Mouse (Mus musculus): ENCODE measurements around the gene Idi1. TPM values are rescaled to one million over a fixed set of nuclear protein-coding genes. Genes with fewer than 3 reads are reported as not detected.
"Not testable (repeated sequence)": the region's sequence is repeated elsewhere in the genome, so short reads cannot be mapped to it uniquely, and the experiment has no call there.

The Idi1 gene
- polyA plus RNA-seq (2015; fragmentation: Nextera tagmentation; extraction: Ambion mirVana): 76.7 and 77.2 TPM in 2 replicates

DNA sequence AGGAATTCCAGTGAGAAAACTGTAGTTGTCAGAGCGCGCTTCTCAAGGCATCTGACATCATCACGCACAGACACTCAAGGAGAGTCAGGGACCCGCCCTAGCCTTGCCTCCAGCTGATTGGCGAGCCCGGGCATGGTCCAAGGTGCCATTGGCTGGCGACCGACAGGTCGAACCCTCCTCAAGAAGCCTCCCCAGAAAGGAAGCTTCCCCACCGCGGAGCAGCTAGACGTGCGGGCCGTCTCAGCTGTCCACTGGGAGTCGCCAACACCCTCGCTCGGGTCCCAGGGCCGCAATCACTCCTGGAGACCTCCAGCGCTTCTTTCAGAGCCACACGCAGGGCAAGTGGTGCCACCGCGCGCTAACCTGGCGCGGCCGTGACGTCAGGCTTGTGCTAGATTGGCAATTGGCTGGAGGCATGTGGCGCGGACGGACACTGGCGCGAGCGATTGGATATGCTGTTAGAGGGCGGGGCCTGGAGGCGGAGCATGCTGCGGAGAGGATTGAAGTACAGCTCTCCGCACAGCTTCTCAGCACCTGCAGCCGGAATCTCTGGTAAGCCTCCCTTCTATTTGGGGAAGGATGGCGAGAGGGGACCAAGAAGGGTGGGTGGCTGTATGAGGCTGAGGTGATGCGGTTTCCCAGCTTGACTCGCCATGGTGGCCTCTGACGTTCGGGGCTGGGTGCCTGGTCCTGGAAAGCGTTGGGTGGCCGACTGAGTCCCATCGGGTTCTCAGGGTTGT is at the start of gene Idi1:
Gene Idi1, plus strand, starts transcription at position 57 of the 740 bp plus-strand sequence.
- peak within 1 kb of the TSS; percentile 69 for H3K4me2 ChIP-seq (replicated peaks; ENCODE audit: low read depth)
- H3K36me3 ChIP-seq (ENCODE audit: control insufficient read depth, insufficient read depth, low read length): no peaks in the 10 kb centered on the region
- H3K9me3 ChIP-seq (ENCODE audit: control insufficient read depth, low read length): no peaks in the 10 kb centered on the region
- H3K4me3 ChIP-seq (ENCODE audit: low read depth, low read length): peak within 1 kb of the TSS; percentile 78
- peak within 1 kb of the TSS; percentile 75 for H3K9ac ChIP-seq (ENCODE audit: low read length)
- peak; percentile 31; the same call in 1 of the 2 replicates for TF ChIP-seq CTCF (IDR thresholded peaks at IDR 0.05; ENCODE audit: low read depth)
- TF ChIP-seq EP300 (optimal IDR thresholded peaks at IDR 0.05): no peak
- DNase-seq (ENCODE audit: low spot score): peak; percentile 98
- no peaks in the 10 kb centered on the region for H3K4me1 ChIP-seq (replicated peaks; ENCODE audit: control insufficient read depth, insufficient read depth)
- ATAC-seq (ENCODE audit: low FRiP score, low TSS enrichment): peak; percentile 100
- no peaks in the 10 kb centered on the region for H3K27me3 ChIP-seq (ENCODE audit: control insufficient read depth, insufficient read depth, low read length)
- peak within 1 kb of the TSS; percentile 90 for H3K27ac ChIP-seq (replicated peaks)
- WGBS: under 1% methylated on average over 46 of the region's 46 CpGs

DNA sequence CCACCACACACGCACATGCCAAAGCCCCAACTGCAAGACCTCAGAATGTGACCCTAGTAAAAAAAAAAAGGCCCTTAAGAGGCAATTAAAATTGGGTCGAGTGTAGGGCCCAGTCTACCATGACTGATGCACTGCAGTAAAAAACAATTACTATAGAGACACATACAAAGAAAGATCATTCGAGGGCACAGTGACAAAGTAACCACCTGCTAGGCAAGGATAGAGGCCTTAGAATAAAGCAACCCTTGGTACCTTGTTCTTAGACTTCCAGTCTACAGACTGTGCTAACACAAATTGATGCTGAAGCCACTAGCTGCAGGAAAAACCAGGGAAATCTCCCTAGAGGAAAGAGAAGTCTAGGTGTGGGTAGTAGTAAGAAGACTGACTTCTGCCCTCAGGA is 46.9 kb upstream of the Idi1 start:
- Histone ChIP-seq H3K9me3 (ENCODE audit: control insufficient read depth, low read length) (no peaks in the 10 kb centered on the region), H3K4me1 (replicated peaks; ENCODE audit: control insufficient read depth, insufficient read depth) (no peaks in the 10 kb centered on the region), H3K9ac (ENCODE audit: low read length) (no peak overlapping the region), H3K36me3 (ENCODE audit: control insufficient read depth, insufficient read depth, low read length) (peaks cover 12% of the 10 kb centered on the region), H3K27me3 (ENCODE audit: control insufficient read depth, insufficient read depth, low read length) (no peaks in the 10 kb centered on the region), H3K4me3 (ENCODE audit: low read depth, low read length) (no peak overlapping the region), H3K4me2 (replicated peaks; ENCODE audit: low read depth) (no peak overlapping the region), H3K27ac (replicated peaks) (no peak overlapping the region)
- ATAC-seq (ENCODE audit: low FRiP score, low TSS enrichment) (no peak), DNase-seq (ENCODE audit: low spot score) (no peak)
- TF ChIP-seq EP300 (optimal IDR thresholded peaks at IDR 0.05) (no peak), CTCF (IDR thresholded peaks at IDR 0.05; ENCODE audit: low read depth) (no peak)
- 76% methylated on average over 3 of the region's 3 CpGs for WGBS

DNA sequence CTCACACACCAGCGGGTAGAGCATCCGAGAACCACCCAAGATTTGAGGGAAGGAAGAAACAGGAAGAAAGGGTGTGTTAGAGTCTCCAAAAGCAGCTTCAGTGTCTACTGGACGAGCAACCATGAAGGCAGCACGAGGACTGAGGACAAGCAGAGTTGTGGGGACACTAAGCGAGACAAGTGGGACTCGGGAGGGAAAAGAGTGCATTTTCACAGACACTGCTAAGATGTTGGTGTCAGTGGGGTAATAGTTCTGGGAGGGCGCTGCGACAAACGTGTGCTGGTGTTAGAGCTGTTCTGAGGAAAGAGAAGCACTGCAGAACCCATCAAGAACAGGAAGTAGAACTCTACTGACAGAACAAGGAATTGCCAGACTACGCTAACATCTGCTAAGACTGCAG is 46.2 kb upstream of the Idi1 start:
- DNase-seq (ENCODE audit: low spot score) (no peak), ATAC-seq (ENCODE audit: low FRiP score, low TSS enrichment) (no peak)
- no peaks in the 10 kb centered on the region for H3K27me3 ChIP-seq (ENCODE audit: control insufficient read depth, insufficient read depth, low read length)
- peaks cover 13% of the 10 kb centered on the region for H3K36me3 ChIP-seq (ENCODE audit: control insufficient read depth, insufficient read depth, low read length)
- H3K4me3 ChIP-seq (ENCODE audit: low read depth, low read length): no peak overlapping the region
- H3K27ac ChIP-seq (replicated peaks): 0 out of 2 replicates have a peak overlapping the region, but pooled peaks have one; percentile 31
- TF ChIP-seq EP300 (optimal IDR thresholded peaks at IDR 0.05) (no peak), CTCF (IDR thresholded peaks at IDR 0.05; ENCODE audit: low read depth) (no peak)
- no peaks in the 10 kb centered on the region for H3K4me1 ChIP-seq (replicated peaks; ENCODE audit: control insufficient read depth, insufficient read depth)
- no peaks in the 10 kb centered on the region for H3K9me3 ChIP-seq (ENCODE audit: control insufficient read depth, low read length)
- H3K9ac ChIP-seq (ENCODE audit: low read length): no peak overlapping the region
- WGBS: 85% methylated on average over 10 of the region's 10 CpGs
- H3K4me2 ChIP-seq (replicated peaks; ENCODE audit: low read depth): no peak overlapping the region

DNA sequence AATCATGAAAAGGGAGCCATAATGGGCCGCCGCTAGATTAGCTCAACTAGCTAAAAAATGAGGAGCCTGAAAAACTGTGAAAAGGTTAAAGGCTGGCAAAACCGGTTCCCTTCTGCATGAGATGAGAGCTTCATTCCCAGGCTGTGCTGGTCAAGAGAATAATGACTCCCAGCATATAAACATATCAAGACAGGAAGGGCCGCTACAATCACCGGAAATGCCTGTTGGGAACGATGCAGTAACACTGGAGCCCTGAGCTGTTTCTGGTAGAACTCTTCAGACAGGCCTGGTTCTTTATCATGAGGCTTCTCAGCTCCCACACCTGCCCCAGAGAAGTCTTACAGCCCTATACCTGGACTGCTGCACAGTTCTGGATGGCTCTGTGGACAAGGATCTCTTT is 45.4 kb upstream of the Idi1 start:
- H3K4me1 ChIP-seq (replicated peaks; ENCODE audit: control insufficient read depth, insufficient read depth): no peaks in the 10 kb centered on the region
- H3K9me3 ChIP-seq (ENCODE audit: control insufficient read depth, low read length): no peaks in the 10 kb centered on the region
- ATAC-seq (ENCODE audit: low FRiP score, low TSS enrichment) (no peak), DNase-seq (ENCODE audit: low spot score) (no peak)
- 70% methylated on average over 6 of the region's 6 CpGs for WGBS
- H3K27ac ChIP-seq (replicated peaks): 0 out of 2 replicates have a peak overlapping the region, but pooled peaks have one; percentile 31
- H3K4me3 ChIP-seq (ENCODE audit: low read depth, low read length): no peak overlapping the region
- peaks cover 7% of the 10 kb centered on the region for H3K36me3 ChIP-seq (ENCODE audit: control insufficient read depth, insufficient read depth, low read length)
- H3K27me3 ChIP-seq (ENCODE audit: control insufficient read depth, insufficient read depth, low read length): no peaks in the 10 kb centered on the region
- TF ChIP-seq EP300 (optimal IDR thresholded peaks at IDR 0.05) (no peak), CTCF (IDR thresholded peaks at IDR 0.05; ENCODE audit: low read depth) (no peak)
- H3K4me2 ChIP-seq (replicated peaks; ENCODE audit: low read depth): no peak overlapping the region
- no peak overlapping the region for H3K9ac ChIP-seq (ENCODE audit: low read length)

DNA sequence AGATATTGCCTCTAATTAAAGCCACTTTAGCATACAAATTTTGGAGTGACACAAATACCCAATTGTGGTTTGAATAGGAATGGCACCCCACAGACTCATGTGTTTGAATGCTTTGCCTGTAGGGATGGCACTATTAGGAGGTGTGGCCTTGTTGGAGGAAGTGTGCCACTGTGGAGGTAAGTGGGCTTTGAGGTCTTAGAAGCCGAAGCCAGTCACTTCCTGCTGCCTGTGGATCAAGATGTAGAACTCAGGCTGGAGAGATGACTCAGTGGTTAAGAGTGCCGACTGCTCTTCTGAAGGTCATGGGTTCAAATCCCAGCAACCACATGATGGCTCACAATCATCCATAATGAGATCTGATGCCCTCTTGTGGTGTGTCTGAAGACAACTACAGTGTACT is 44.4 kb upstream of the Idi1 start:
- Histone ChIP-seq H3K4me1 (replicated peaks; ENCODE audit: control insufficient read depth, insufficient read depth) (no peaks in the 10 kb centered on the region), H3K9me3 (ENCODE audit: control insufficient read depth, low read length) (no peaks in the 10 kb centered on the region), H3K4me3 (ENCODE audit: low read depth, low read length) (no peak overlapping the region), H3K36me3 (ENCODE audit: control insufficient read depth, insufficient read depth, low read length) (peaks cover 7% of the 10 kb centered on the region; the same call in 1 of the 2 replicates), H3K9ac (ENCODE audit: low read length) (no peak overlapping the region), H3K27ac (replicated peaks) (no peak overlapping the region), H3K27me3 (ENCODE audit: control insufficient read depth, insufficient read depth, low read length) (no peaks in the 10 kb centered on the region), H3K4me2 (replicated peaks; ENCODE audit: low read depth) (no peak overlapping the region)
- ATAC-seq (ENCODE audit: low FRiP score, low TSS enrichment) (no peak), DNase-seq (ENCODE audit: low spot score) (no peak)
- WGBS: 75% methylated on average over 2 of the region's 2 CpGs
- TF ChIP-seq EP300 (optimal IDR thresholded peaks at IDR 0.05): no peak
- no peak for TF ChIP-seq CTCF (IDR thresholded peaks at IDR 0.05; ENCODE audit: low read depth)

DNA sequence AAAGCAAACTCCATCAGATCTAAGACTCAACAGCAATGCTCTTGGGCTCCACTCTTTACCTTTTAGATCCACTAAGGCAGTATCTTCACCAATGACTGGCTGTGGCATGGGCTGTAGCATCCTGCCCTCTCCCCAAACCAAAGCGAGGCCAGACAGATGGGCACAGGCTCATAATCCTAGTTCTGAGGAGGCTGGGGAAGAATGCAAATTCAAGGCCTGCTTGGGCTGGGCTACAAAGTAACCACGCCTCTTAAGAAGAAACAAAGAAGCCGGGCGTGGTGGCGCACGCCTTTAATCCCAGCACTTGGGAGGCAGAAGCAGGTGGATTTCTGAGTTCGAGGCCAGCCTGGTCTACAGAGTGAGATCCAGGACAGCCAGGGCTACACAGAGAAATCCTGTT is 43.5 kb upstream of the Idi1 start:
- not testable (repeated sequence) for H3K4me2 ChIP-seq (replicated peaks; ENCODE audit: low read depth); H3K27me3 ChIP-seq (ENCODE audit: control insufficient read depth, insufficient read depth, low read length); H3K4me1 ChIP-seq (replicated peaks; ENCODE audit: control insufficient read depth, insufficient read depth); H3K9ac ChIP-seq (ENCODE audit: low read length); H3K36me3 ChIP-seq (ENCODE audit: control insufficient read depth, insufficient read depth, low read length); H3K4me3 ChIP-seq (ENCODE audit: low read depth, low read length); ATAC-seq (ENCODE audit: low FRiP score, low TSS enrichment); H3K9me3 ChIP-seq (ENCODE audit: control insufficient read depth, low read length); H3K27ac ChIP-seq (replicated peaks); DNase-seq (ENCODE audit: low spot score)
- WGBS: 94% methylated on average over 7 of the region's 7 CpGs

All from stomach, postnatal 0 days (tissue).